Mouse (Mus musculus) E14TG2a.4 (cell line): ENCODE data around the gene Aff3.

Experiments used
- CTCF ChIP-seq: conservative IDR thresholded peaks from 2 replicates; pipeline ENCODE4 v1.5.1; 2014; ENCODE audit warnings: low read length
- NANOG ChIP-seq: IDR thresholded peaks from 2 replicates; pipeline ENCODE4 v1.6.1; 2014; ENCODE audit warnings: borderline replicate concordance, low read length, mixed read lengths
- POU5F1 ChIP-seq: IDR thresholded peaks from 2 replicates; pipeline ENCODE4 v1.6.1; 2014; ENCODE audit warnings: low read length, borderline replicate concordance

- TF ChIP-seq CTCF: peak; percentile 95
- no peak for TF ChIP-seq POU5F1
- TF ChIP-seq NANOG: no peak
Measured at GRCm38 (mm10) chr1:38185517-38186226, 479.1 kb downstream of the Aff3 start.
